Mouse (Mus musculus) olfactory bulb, adult 2 months (tissue): ENCODE data around the gene Qrsl1.

Experiments
- CTCF ChIP-seq: fragments of 200-500 bp; IDR thresholded peaks from 2 replicates; pipeline ENCODE4 v1.5.1; 2012; ENCODE audit warnings: low read depth, mild to moderate bottlenecking, low read length, moderate library complexity; ENCODE audit not compliant: insufficient read depth
- POLR2A ChIP-seq: fragments of 200-500 bp; IDR thresholded peaks from 2 replicates; pipeline ENCODE4 v1.6.1; 2012; ENCODE audit warnings: mild to moderate bottlenecking, low read depth, low read length, moderate library complexity; ENCODE audit not compliant: insufficient read depth

- TF ChIP-seq POLR2A = no peak
- no peak for TF ChIP-seq CTCF
Measured at GRCm38 (mm10) chr10:43888976-43889375, 12.6 kb downstream of the Qrsl1 start.
